Mouse (Mus musculus): ENCODE measurements around the gene Gm20873. TPM values are rescaled to one million over a fixed set of nuclear protein-coding genes. Genes with fewer than 3 reads are reported as not detected.
"Not testable (repeated sequence)": the region's sequence is repeated elsewhere in the genome, so short reads cannot be mapped to it uniquely, and the experiment has no call there.

The Gm20873 gene
- total RNA-seq (2021), result not detected
- long read RNA-seq, result 0 reads

GRCm38 (mm10) chrY:6266798-6267197 lies at the start of gene Gm20873:
TSS of gene Gm20873 (plus strand) at chrY:6267098.
- not testable (repeated sequence) for DNase-seq (ENCODE audit: low spot score in 2 of 2)

DNA sequence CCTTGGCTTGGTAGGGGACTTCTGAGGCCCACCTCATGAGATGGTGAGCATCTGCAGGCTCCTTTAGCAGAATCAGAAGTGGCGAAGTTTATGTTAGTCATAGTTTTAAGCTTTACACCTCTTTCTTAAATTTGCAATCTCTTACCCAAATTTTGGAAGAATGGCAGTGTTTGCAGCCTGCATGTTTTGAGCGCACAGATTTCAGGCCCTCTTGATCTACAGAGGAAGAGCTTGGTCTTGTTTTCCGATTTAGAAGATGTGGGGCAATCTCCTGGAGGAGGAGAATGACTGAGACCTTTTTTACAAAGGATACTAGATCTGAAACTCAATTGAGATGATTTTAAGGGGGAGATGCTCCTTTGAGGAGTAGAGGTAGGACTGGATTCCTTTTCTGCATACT lies 29.0 kb upstream of the Gm20873 start, which contains the start of gene Gm21746:
Gene Gm21746, minus strand, starts transcription at position 101 of the 400 bp plus-strand sequence.
- not testable (repeated sequence) for DNase-seq (ENCODE audit: low spot score in 2 of 2)

Other genes starting within 250 kb of the Gm20873 start
- gene Gm21746, start 29.1 kb upstream of the Gm20873 start, total RNA-seq (2021), result not detected